Mouse (Mus musculus) cerebellum, adult 9-10 months (tissue): ENCODE data around the gene Med29.
"Not testable (repeated sequence)": the region's sequence is repeated elsewhere in the genome, so short reads cannot be mapped to it uniquely, and the experiment has no call there.

Source experiments
- DNase-seq: peaks from one replicate; pipeline ENCODE4 v3.0.0; 2022

Gene Med29

GRCm38 (mm10) chr7:28393272-28393951 lies 904 bp upstream of the Med29 start:
- DNase-seq, result no peak

- no peak for DNase-seq
Observed at GRCm38 (mm10) chr7:28390331-28390730, 2.2 kb downstream of the Med29 start.

GRCm38 (mm10) chr7:28387384-28387783 lies 5.1 kb downstream of the Med29 start:
- not testable (repeated sequence) for DNase-seq

- not testable (repeated sequence) for DNase-seq
Observed at GRCm38 (mm10) chr7:28386877-28387276, 5.6 kb downstream of the Med29 start.

GRCm38 (mm10) chr7:28386462-28386861 lies 6.0 kb downstream of the Med29 start:
- DNase-seq, result peak; percentile 72

DNA sequence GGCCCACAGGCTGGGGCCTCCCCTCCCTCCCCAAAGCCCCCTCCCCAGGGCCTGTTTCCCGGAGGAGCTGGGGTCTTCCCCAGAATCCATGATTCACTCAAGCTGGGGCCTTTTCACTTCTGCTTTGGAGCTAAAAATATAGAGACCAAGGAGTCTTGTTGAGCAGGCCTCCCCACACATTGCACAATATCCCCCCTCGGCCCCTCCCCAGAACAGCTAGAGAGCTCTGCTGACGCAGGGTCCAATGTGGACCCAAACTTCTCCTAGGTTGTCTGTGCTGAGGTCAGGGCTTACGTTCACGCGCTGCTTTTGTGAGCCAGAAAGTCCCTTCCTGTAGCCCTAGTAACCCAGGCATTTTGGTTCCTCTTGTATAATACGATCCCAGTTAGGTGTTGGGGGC lies 6.5 kb downstream of the Med29 start:
- no peak for DNase-seq

- no peak for DNase-seq
Observed at GRCm38 (mm10) chr7:28385196-28385595, 7.3 kb downstream of the Med29 start.

GRCm38 (mm10) chr7:28384162-28384561 lies 8.3 kb downstream of the Med29 start:
- no peak for DNase-seq

DNA sequence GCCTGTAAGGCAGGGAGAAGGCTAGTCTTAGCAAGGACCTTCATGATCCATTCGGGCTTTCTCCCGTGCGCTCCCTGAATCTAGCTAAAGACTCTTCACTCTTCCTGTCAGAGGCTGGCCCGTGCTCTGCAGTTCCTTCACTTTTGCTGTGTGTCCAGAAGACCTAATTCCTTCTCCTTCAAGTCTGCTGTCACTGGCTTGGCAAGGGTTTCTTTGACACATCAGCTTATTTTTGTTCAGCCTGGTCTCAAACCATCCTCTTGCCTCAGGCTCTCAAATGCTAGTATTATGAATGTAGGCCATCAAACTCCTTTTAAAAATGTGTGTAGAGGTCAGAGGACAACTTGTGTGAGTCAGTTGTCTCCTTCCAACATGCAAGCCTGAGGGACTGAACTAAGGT lies 8.9 kb downstream of the Med29 start:
- DNase-seq, result no peak

DNA sequence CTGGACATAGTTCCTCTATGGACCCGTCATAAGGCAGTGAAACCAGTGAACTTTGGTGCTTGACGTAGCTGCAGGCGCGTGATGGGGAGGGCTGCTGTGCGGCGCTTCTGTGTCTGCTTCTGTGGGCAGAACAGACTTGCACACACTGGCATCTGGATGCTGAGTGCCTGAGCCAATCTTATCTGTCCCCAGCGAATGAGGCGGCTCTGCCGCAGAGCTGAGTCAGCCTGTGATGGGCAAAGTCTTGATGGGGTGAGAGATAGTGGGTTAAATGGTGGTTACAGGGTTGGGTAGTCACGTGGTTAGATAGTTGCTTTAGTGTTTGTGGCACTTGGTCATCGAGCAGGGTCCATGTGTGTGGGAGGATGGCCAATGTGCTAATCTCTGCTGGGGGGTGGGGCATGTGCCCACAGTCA lies 9.5 kb downstream of the Med29 start:
- DNase-seq, result no peak

GRCm38 (mm10) chr7:28382347-28382951 lies 10.1 kb downstream of the Med29 start:
- DNase-seq, result no peak

GRCm38 (mm10) chr7:28381938-28382337 lies 10.6 kb downstream of the Med29 start:
- no peak for DNase-seq

GRCm38 (mm10) chr7:28381017-28381790 lies 11.3 kb downstream of the Med29 start:
- DNase-seq, result no peak

- DNase-seq, result no peak
Observed at GRCm38 (mm10) chr7:28380237-28381016, 12.1 kb downstream of the Med29 start, which contains the start of gene Zfp36. Gene Zfp36 (minus strand): TSS chr7:28380253.

GRCm38 (mm10) chr7:28378769-28379651 lies 13.5 kb downstream of the Med29 start:
- peak; percentile 72 for DNase-seq

DNA sequence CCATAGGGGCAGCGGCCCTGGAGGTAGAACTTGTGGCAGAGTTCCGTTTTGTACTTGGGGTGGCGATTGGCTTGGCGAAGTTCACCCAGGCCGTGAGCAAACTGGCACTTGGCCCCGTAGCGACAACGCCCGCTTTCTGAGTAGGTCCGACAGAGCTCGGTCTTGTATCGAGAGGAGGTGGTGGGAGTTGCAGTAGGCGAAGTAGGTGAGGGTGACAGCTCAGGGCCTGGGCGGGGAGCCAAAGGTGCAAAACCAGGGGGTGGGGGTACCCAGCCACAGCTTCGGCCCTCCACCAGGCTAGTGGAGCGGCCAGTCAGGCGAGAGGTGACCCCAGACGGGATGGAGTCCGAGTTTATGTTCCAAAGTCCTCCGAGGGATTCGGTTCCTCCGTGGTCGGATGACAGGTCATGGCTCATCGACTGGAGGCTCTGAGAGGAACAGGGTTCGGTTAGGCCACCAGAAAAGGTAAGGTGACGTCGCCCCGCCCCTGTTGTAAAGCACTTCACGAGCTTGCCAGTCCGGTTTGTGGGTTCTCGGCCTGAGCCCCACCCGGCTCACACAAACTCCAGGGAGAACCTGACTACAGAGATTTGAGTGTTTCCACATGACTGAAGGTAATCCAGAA lies 14.3 kb downstream of the Med29 start:
- no peak for DNase-seq

GRCm38 (mm10) chr7:28377190-28378065 lies 15.1 kb downstream of the Med29 start:
- DNase-seq, result no peak

- DNase-seq, result no peak
Observed at GRCm38 (mm10) chr7:28376011-28376771, 16.3 kb downstream of the Med29 start.

DNA sequence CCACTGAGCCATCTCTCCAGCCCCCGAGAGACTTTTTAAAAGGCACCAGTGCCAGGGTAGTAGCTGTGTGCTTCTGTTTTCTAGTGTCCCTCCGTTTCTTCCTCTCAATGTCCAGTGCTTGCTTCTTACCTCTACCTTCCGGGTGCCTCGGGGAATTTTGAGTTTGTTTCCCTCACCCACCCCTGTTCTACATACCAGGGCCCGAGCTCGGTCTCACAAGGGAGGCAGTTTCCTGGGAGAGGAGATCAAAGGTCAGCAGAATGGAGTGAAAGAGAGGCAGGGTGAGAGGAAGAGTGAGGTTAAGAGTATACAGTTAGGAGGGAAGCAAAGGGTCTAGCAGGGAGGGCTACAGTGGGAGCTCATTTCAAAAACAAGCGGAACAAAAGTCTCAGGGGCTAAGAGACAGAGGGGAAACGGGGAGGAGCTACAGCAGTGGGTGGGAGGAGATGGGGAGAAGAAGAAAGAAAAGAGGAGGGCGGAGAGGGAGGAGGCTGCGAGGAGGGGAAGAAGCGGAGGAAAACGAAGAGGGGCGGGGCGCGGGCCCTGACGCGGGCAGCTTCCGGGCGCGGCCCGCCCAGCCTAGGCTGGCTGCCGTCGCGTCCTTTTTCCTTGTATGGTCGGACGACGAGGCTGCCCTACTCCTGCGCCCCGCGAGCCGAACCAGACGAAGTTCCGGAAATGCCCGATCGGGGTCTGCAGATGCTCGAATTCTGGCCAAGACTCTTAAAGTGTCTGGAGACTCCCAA lies 17.2 kb downstream of the Med29 start:
- peak; percentile 59 for DNase-seq
